Mouse (Mus musculus) kidney, adult 2 months (tissue): ENCODE results near the gene Rab25. TPM values are rescaled to one million over a fixed set of nuclear protein-coding genes. Genes with fewer than 3 reads are reported as not detected.

Experiments used
- DNase-seq: peaks from one replicate; pipeline ENCODE4 v3.0.0; 2021
- H3K27ac ChIP-seq: fragments of 200-500 bp; 2 replicates; pipeline ENCODE4 v1.5.1; 2012; ENCODE audit warnings: low read depth, low read length, control low read depth, inconsistent platforms; ENCODE audit not compliant: insufficient read depth
- H3K27me3 ChIP-seq: fragments of 200-500 bp; replicated peaks from 2 replicates; pipeline ENCODE4 v1.6.1; 2012; ENCODE audit warnings: mild to moderate bottlenecking, moderate library complexity, low read length, inconsistent platforms; ENCODE audit not compliant: control insufficient read depth, insufficient read depth
- H3K36me3 ChIP-seq: fragments of 200-500 bp; 2 replicates; pipeline ENCODE4 v1.6.1; 2012; ENCODE audit warnings: mild to moderate bottlenecking, moderate library complexity, low read length, inconsistent platforms; ENCODE audit not compliant: control insufficient read depth, insufficient read depth
- H3K4me1 ChIP-seq: fragments of 200-500 bp; 2 replicates; pipeline ENCODE4 v1.6.1; 2011; ENCODE audit warnings: low read length; ENCODE audit not compliant: control insufficient read depth, insufficient read depth
- H3K4me3 ChIP-seq: fragments of 200-500 bp; 2 replicates; pipeline ENCODE4 v1.5.1; 2011; ENCODE audit warnings: mild to moderate bottlenecking, low read depth, low read length, control low read depth; ENCODE audit not compliant: insufficient read depth
- CTCF ChIP-seq: fragments of 200-500 bp; conservative IDR thresholded peaks from 2 replicates; pipeline ENCODE4 v1.5.1; 2011; ENCODE audit warnings: low read depth, mild to moderate bottlenecking, control low read depth, low read length, moderate library complexity, mixed read lengths; ENCODE audit not compliant: insufficient read depth, insufficient read length
- POLR2A ChIP-seq: fragments of 200-500 bp; IDR thresholded peaks from one replicate; pipeline ENCODE4 v1.6.1; 2011; ENCODE audit warnings: low read depth, low read length, control low read depth
- WGBS: fragments of 180-500 bp; shearing (Covaris S2); methylation state at CpG from one replicate; pipeline ENCODE4 v1.1.7; 2018; 5-methylcytosine and 5-hydroxymethylcytosine counted together
- polyA plus RNA-seq: library from polyadenylated mRNA; depleted of rRNA; stranded (reverse); fragments of >200 nt; gene quantifications from 2 replicates; pipeline ENCODE4 v1.2.3, GENCODE M21; 2012

The Rab25 gene
- polyA plus RNA-seq, 1 experiment, result 50.1 TPM

- WGBS, result 72% methylated on average over 5 of the region's 5 CpGs
- Histone ChIP-seq H3K27me3 (no peaks in the 10 kb centered on the region), H3K4me3 (no peak overlapping the region), H3K4me1 (peaks cover 10% of the 10 kb centered on the region; the same call in 1 of the 2 replicates), H3K27ac (no peak overlapping the region), H3K36me3 (no peaks in the 10 kb centered on the region)
- DNase-seq, result no peak
- no peak for TF ChIP-seq CTCF
- TF ChIP-seq POLR2A, result no peak
Observed at GRCm38 (mm10) chr3:88540085-88540484, 8.0 kb downstream of the Rab25 start.

- WGBS, result 61% methylated on average over 3 of the region's 3 CpGs
- Histone ChIP-seq H3K4me3 (no peak overlapping the region), H3K36me3 (no peaks in the 10 kb centered on the region), H3K27me3 (no peaks in the 10 kb centered on the region), H3K4me1 (peaks cover 10% of the 10 kb centered on the region; the same call in 1 of the 2 replicates), H3K27ac (no peak overlapping the region)
- TF ChIP-seq CTCF, result no peak
- TF ChIP-seq POLR2A, result no peak
- no peak for DNase-seq
Observed at GRCm38 (mm10) chr3:88539397-88539796, 8.7 kb downstream of the Rab25 start.

GRCm38 (mm10) chr3:88538271-88539145, 9.6 kb downstream of the Rab25 start:
- Histone ChIP-seq H3K27me3 (no peaks in the 10 kb centered on the region), H3K4me3 (no peak overlapping the region), H3K4me1 (peaks cover 10% of the 10 kb centered on the region; the same call in 1 of the 2 replicates), H3K27ac (no peak overlapping the region), H3K36me3 (no peaks in the 10 kb centered on the region)
- no peak for TF ChIP-seq POLR2A
- TF ChIP-seq CTCF, result no peak
- whole genome bisulfite sequencing, result 75% methylated on average over 9 of the region's 9 CpGs
- no peak for DNase-seq

- Histone ChIP-seq H3K4me1 (peaks cover 10% of the 10 kb centered on the region; the same call in 1 of the 2 replicates), H3K27ac (no peak overlapping the region), H3K27me3 (no peaks in the 10 kb centered on the region), H3K4me3 (peak overlapping the region; percentile 55), H3K36me3 (no peaks in the 10 kb centered on the region)
- TF ChIP-seq CTCF (no peak), POLR2A (no peak)
- WGBS, result 60% methylated on average over 6 of the region's 6 CpGs
- no peak for DNase-seq
Observed at GRCm38 (mm10) chr3:88537146-88537545, 11.0 kb downstream of the Rab25 start.

- Histone ChIP-seq H3K27me3 (no peaks in the 10 kb centered on the region), H3K4me1 (peaks cover 10% of the 10 kb centered on the region; the same call in 1 of the 2 replicates), H3K27ac (no peak overlapping the region), H3K36me3 (no peaks in the 10 kb centered on the region), H3K4me3 (peak overlapping the region; percentile 55)
- no peak for TF ChIP-seq CTCF
- peak; percentile 24 for TF ChIP-seq POLR2A
- WGBS, result 19% methylated on average over 64 of the region's 64 CpGs
- DNase-seq, result peak; percentile 90
Observed at GRCm38 (mm10) chr3:88536103-88536930, 11.8 kb downstream of the Rab25 start.

GRCm38 (mm10) chr3:88535527-88535926, 12.6 kb downstream of the Rab25 start:
- no peaks in the 10 kb centered on the region for H3K27me3 ChIP-seq
- 64% methylated on average over 4 of the region's 4 CpGs for WGBS
- no peak overlapping the region for H3K4me3 ChIP-seq
- no peak overlapping the region for H3K27ac ChIP-seq
- DNase-seq, result peak; percentile 63
- TF ChIP-seq CTCF (no peak), POLR2A (no peak)
- H3K36me3 ChIP-seq, result no peaks in the 10 kb centered on the region
- peaks cover 11% of the 10 kb centered on the region; the same call in 1 of the 2 replicates for H3K4me1 ChIP-seq
